Mouse (Mus musculus) intestine, embryonic 14.5 days (tissue): ENCODE measurements at regions not wholly inside any gene's neighbourhood (a gene's known extent, or its start where the extent isn't known, plus 50 kb on each side); places are given as distances from the start of the nearest gene placed in this dataset.

Source experiments
- ATAC-seq: fragments of 200-750 bp; cut with Nextera tagmentation; replicated peaks from 2 replicates; pipeline ENCODE4 v1.8.0; 2017; ENCODE audit warnings: low read depth, moderate number of reproducible peaks, moderate TSS enrichment, moderate library complexity; ENCODE audit not compliant: low FRiP score, low TSS enrichment
- DNase-seq: peaks from one replicate; pipeline ENCODE4 v3.0.0-alpha.2; 2018; ENCODE audit warnings: low spot score
- H3K27ac ChIP-seq: fragments of 300-500 bp; sonication (generic); 2 replicates; pipeline ENCODE4 v1.5.1; 2014; ENCODE audit warnings: low read depth, mild to moderate bottlenecking, control low read depth
- H3K27me3 ChIP-seq: fragments of 300-500 bp; sonication (generic); replicated peaks from 2 replicates; pipeline ENCODE4 v1.6.1; 2014; ENCODE audit warnings: low read length, control low read depth; ENCODE audit not compliant: control insufficient read depth, insufficient read depth
- H3K36me3 ChIP-seq: fragments of 300-500 bp; sonication (generic); 2 replicates; pipeline ENCODE4 v1.6.1; 2014; ENCODE audit warnings: low read length, control low read depth; ENCODE audit not compliant: control insufficient read depth, insufficient read depth
- H3K4me1 ChIP-seq: fragments of 300-500 bp; sonication (generic); replicated peaks from 2 replicates; pipeline ENCODE4 v1.6.1; 2014; ENCODE audit warnings: low read length, control low read depth, mixed read lengths; ENCODE audit not compliant: control insufficient read depth, insufficient read depth
- H3K4me2 ChIP-seq: fragments of 300-500 bp; sonication (generic); 2 replicates; pipeline ENCODE4 v1.6.1; 2014; ENCODE audit warnings: low read length
- H3K4me3 ChIP-seq: fragments of 300-500 bp; sonication (generic); 2 replicates; pipeline ENCODE4 v1.5.1; 2014; ENCODE audit warnings: low read depth, low read length, control low read depth, mixed read lengths
- H3K9ac ChIP-seq: fragments of 300-500 bp; sonication (generic); 2 replicates; pipeline ENCODE4 v1.6.1; 2014; ENCODE audit warnings: mild to moderate bottlenecking, low read length
- H3K9me3 ChIP-seq: fragments of 300-500 bp; sonication (generic); 2 replicates; pipeline ENCODE4 v1.6.1; 2016; ENCODE audit warnings: low read length, control low read depth; ENCODE audit not compliant: control insufficient read depth
- WGBS: fragments of 180-500 bp; shearing (Covaris S2); extraction: QIAGEN DNeasy Blood & Tissue Kit; methylation state at CpG from one replicate; pipeline ENCODE4 v1.1.7; 2014; 5-methylcytosine and 5-hydroxymethylcytosine counted together

- WGBS, result 83% methylated on average over 2 of the region's 2 CpGs
- DNase-seq, result no peak
- Histone ChIP-seq H3K9ac (no peak overlapping the region), H3K4me3 (no peak overlapping the region), H3K4me2 (no peak overlapping the region), H3K9me3 (no peaks in the 10 kb centered on the region), H3K4me1 (no peaks in the 10 kb centered on the region), H3K36me3 (no peaks in the 10 kb centered on the region), H3K27me3 (no peaks in the 10 kb centered on the region), H3K27ac (no peak overlapping the region)
- no peak for ATAC-seq
Measured at GRCm38 (mm10) chr8:79503906-79504305, 104.6 kb upstream of the Smad1 start.

DNA sequence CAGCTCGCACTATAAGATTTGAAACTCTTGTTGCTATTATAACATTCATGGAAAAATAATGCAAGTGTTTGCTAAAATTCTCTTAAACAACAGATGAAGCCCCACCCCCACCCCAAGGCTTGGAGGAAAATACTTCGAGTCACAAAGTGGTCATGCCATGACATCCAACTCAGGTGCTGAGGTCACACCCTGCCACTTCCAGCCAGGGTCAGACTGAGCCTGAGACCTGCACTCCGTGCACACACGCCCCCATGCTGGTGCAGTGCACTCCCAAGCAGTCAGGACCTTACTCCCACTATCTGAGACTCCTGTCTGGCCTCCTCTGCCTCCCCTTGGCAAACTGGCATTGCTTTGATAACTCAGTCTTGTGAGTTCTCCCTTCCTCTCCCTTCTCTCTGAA, 102.7 kb upstream of the Smad1 start:
- WGBS, result 73% methylated on average over 4 of the region's 4 CpGs

GRCm38 (mm10) chr8:79501238-79501637, 101.9 kb upstream of the Smad1 start:
- Histone ChIP-seq H3K4me3 (no peak overlapping the region), H3K4me2 (no peak overlapping the region), H3K9me3 (no peaks in the 10 kb centered on the region), H3K27me3 (no peaks in the 10 kb centered on the region), H3K36me3 (no peaks in the 10 kb centered on the region), H3K9ac (no peak overlapping the region), H3K27ac (no peak overlapping the region), H3K4me1 (peaks cover 4% of the 10 kb centered on the region; the same call in 1 of the 2 replicates)
- 74% methylated on average over 11 of the region's 11 CpGs for WGBS
- no peak for ATAC-seq
- no peak for DNase-seq

More for the DNA sequence above, 102.7 kb upstream of the Smad1 start:
- DNase-seq, result no peak
- H3K9me3 ChIP-seq, result no peaks in the 10 kb centered on the region
- H3K4me1 ChIP-seq, result peaks cover 4% of the 10 kb centered on the region; the same call in 1 of the 2 replicates
- no peaks in the 10 kb centered on the region for H3K36me3 ChIP-seq
- no peak for ATAC-seq
- H3K27ac ChIP-seq, result no peak overlapping the region
- no peak overlapping the region for H3K4me2 ChIP-seq
- H3K9ac ChIP-seq, result no peak overlapping the region
- no peaks in the 10 kb centered on the region for H3K27me3 ChIP-seq
- H3K4me3 ChIP-seq, result no peak overlapping the region

GRCm38 (mm10) chr8:79499258-79499657, 99.9 kb upstream of the Smad1 start:
- Histone ChIP-seq H3K4me2 (no peak overlapping the region), H3K27me3 (no peaks in the 10 kb centered on the region), H3K4me1 (peaks cover 4% of the 10 kb centered on the region; the same call in 1 of the 2 replicates), H3K4me3 (no peak overlapping the region), H3K36me3 (no peaks in the 10 kb centered on the region), H3K9me3 (no peaks in the 10 kb centered on the region), H3K27ac (no peak overlapping the region), H3K9ac (no peak overlapping the region)
- 0 out of 2 replicates have a peak, but pooled peaks have one; percentile 8 for ATAC-seq
- DNase-seq, result no peak
- 88% methylated on average over 2 of the region's 2 CpGs for WGBS

- no peak overlapping the region for H3K4me2 ChIP-seq
- H3K36me3 ChIP-seq, result no peaks in the 10 kb centered on the region
- H3K9ac ChIP-seq, result no peak overlapping the region
- H3K4me3 ChIP-seq, result no peak overlapping the region
- ATAC-seq, result peak; percentile 72; the same call in 1 of the 2 replicates
- H3K27me3 ChIP-seq, result no peaks in the 10 kb centered on the region
- no peak overlapping the region for H3K27ac ChIP-seq
- DNase-seq, result peak; percentile 53
- peaks cover 4% of the 10 kb centered on the region; the same call in 1 of the 2 replicates for H3K4me1 ChIP-seq
- 46% methylated on average over 2 of the region's 2 CpGs for WGBS
- no peaks in the 10 kb centered on the region for H3K9me3 ChIP-seq
Measured at GRCm38 (mm10) chr8:79498611-79499010, 99.3 kb upstream of the Smad1 start.

- no peak overlapping the region for H3K4me2 ChIP-seq
- no peaks in the 10 kb centered on the region for H3K9me3 ChIP-seq
- DNase-seq, result peak; percentile 61
- H3K27ac ChIP-seq, result peak overlapping the region; percentile 40; the same call in 1 of the 2 replicates
- WGBS, result 41% methylated on average over 10 of the region's 10 CpGs
- no peak overlapping the region for H3K4me3 ChIP-seq
- H3K36me3 ChIP-seq, result no peaks in the 10 kb centered on the region
- H3K9ac ChIP-seq, result no peak overlapping the region
- no peaks in the 10 kb centered on the region for H3K27me3 ChIP-seq
- no peak for ATAC-seq
- H3K4me1 ChIP-seq, result peaks cover 6% of the 10 kb centered on the region; the same call in 1 of the 2 replicates
Measured at GRCm38 (mm10) chr8:79491156-79491698, 91.9 kb upstream of the Smad1 start.

DNA sequence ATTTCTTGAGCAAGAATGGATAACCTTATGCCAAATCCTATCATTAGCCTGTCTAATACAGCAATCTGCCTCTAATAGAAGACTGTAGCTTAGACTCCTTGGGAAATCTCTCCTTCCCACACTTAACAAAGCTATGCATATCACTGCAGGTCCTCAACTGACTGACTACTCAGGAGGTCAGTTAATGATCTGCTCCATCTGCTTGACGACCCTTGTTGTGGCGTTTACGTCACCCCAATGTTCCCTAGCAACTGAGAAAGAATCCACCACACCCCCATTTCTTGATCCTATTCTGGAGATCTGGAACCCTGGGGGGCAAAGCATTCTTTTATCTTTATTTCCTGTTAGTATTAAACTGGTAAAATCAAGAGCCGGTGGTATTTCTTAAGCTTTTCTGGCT, 91.4 kb upstream of the Smad1 start:
- H3K36me3 ChIP-seq, result no peaks in the 10 kb centered on the region
- H3K27me3 ChIP-seq, result no peaks in the 10 kb centered on the region
- peaks cover 6% of the 10 kb centered on the region; the same call in 1 of the 2 replicates for H3K4me1 ChIP-seq
- 37% methylated on average over 4 of the region's 4 CpGs for WGBS
- ATAC-seq, result no peak
- H3K4me2 ChIP-seq, result no peak overlapping the region
- peak; percentile 41 for DNase-seq
- no peak overlapping the region for H3K4me3 ChIP-seq
- peak overlapping the region; percentile 40; the same call in 1 of the 2 replicates for H3K27ac ChIP-seq
- no peaks in the 10 kb centered on the region for H3K9me3 ChIP-seq
- no peak overlapping the region for H3K9ac ChIP-seq

GRCm38 (mm10) chr8:79488861-79489260, 89.5 kb upstream of the Smad1 start:
- Histone ChIP-seq H3K4me2 (no peak overlapping the region), H3K4me1 (peaks cover 6% of the 10 kb centered on the region; the same call in 1 of the 2 replicates), H3K9me3 (no peaks in the 10 kb centered on the region), H3K27ac (no peak overlapping the region), H3K36me3 (no peaks in the 10 kb centered on the region), H3K9ac (no peak overlapping the region), H3K4me3 (no peak overlapping the region), H3K27me3 (no peaks in the 10 kb centered on the region)
- ATAC-seq (no peak), DNase-seq (peak; percentile 52)
- 77% methylated on average over 2 of the region's 2 CpGs for WGBS

- H3K36me3 ChIP-seq, result no peaks in the 10 kb centered on the region
- H3K27me3 ChIP-seq, result no peaks in the 10 kb centered on the region
- no peak overlapping the region for H3K9ac ChIP-seq
- H3K4me2 ChIP-seq, result no peak overlapping the region
- H3K27ac ChIP-seq, result no peak overlapping the region
- DNase-seq (no peak), ATAC-seq (no peak)
- WGBS, result 85% methylated on average over 6 of the region's 6 CpGs
- H3K4me3 ChIP-seq, result no peak overlapping the region
- peaks cover 6% of the 10 kb centered on the region; the same call in 1 of the 2 replicates for H3K4me1 ChIP-seq
- no peaks in the 10 kb centered on the region for H3K9me3 ChIP-seq
Measured at GRCm38 (mm10) chr8:79487597-79487996, 88.3 kb upstream of the Smad1 start.
